Mouse (Mus musculus): Measurements from ENCODE around the gene Foxo4. TPM values are rescaled to one million over a fixed set of nuclear protein-coding genes. Genes with fewer than 3 reads are reported as not detected.

Foxo4 gene
- total and polyA plus RNA-seq, 3 experiments = 13.8 to 18.5 TPM; not detected in 1

DNA sequence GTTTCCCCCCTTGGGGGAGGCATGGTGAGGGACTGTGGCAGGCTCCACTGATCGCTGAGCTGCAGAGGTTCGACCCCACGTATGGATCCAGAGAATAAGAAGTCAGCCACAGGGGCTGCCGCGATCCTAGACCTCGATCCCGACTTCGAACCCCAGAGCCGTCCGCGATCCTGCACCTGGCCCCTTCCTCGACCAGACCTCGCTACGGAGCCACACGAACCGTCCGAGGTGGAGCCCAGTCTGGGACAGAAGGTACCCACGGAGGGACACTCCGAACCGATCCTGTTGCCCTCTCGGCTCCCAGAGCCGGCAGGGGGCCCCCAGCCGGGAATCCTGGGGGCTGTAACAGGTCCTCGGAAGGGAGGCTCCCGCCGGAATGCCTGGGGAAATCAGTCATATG, 412 bp downstream of the Foxo4 start:
- Histone ChIP-seq H3K4me3 (ENCODE audit: control insufficient read depth in 1 of 2, insufficient read depth in 1 of 2, low read depth in 2 of 2, low read length in 2 of 2) (peak overlapping the region; percentile 91 to 94), H3K79me2 (ENCODE audit: control insufficient read depth, insufficient read depth, low read length, poor library complexity) (no peaks in the 10 kb centered on the region; the same call in none of the 2 replicates), H3K27me3 (ENCODE audit: control insufficient read depth in 1 of 2, insufficient read depth in 2 of 2, low read length in 2 of 2) (no peaks in the 10 kb centered on the region), H3K36me3 (ENCODE audit: control insufficient read depth in 1 of 2, insufficient read depth in 2 of 2, low read length in 2 of 2) (no peaks in the 10 kb centered on the region; a peak in 1 of 4 replicates), H3K9ac (ENCODE audit: control insufficient read depth, low read depth, low read length, poor library complexity, severe bottlenecking) (peak overlapping the region; percentile 79), H3K4me1 (ENCODE audit: control insufficient read depth in 1 of 2, insufficient read depth in 2 of 2, low read length in 2 of 2) (peaks cover 0 to 9% of the 10 kb centered on the region in 2 experiments; a peak in 1 of 4 replicates), H3K27ac (ENCODE audit: control insufficient read depth, low read depth, low read length) (peak overlapping the region; percentile 75), H3K9me3 (replicated peaks; ENCODE audit: insufficient read depth, low read length) (no peaks in the 10 kb centered on the region)
- TF ChIP-seq NELFE (IDR thresholded peaks at IDR 0.05; ENCODE audit: low read depth, low read length) = no peak
- no peak for TF ChIP-seq USF2 (IDR thresholded peaks at IDR 0.05; ENCODE audit: borderline replicate concordance in 1 of 2, insufficient read depth in 1 of 2, low read depth in 1 of 2, low read length in 2 of 2)
- no peak for TF ChIP-seq RCOR1 (IDR thresholded peaks at IDR 0.05; ENCODE audit: low read depth, low read length)
- TF ChIP-seq SIN3A (IDR thresholded peaks at IDR 0.05; ENCODE audit: low read length) = no peak
- TF ChIP-seq NRF1 (IDR thresholded peaks at IDR 0.05; ENCODE audit: insufficient read depth, low read depth, low read length, poor library complexity, severe bottlenecking) = no peak
- no peak for TF ChIP-seq USF1 (IDR thresholded peaks at IDR 0.05; ENCODE audit: low read depth, low read length)
- no peak for TF ChIP-seq MAZ (IDR thresholded peaks at IDR 0.05; ENCODE audit: low read depth, low read length)
- TF ChIP-seq CHD2 (IDR thresholded peaks at IDR 0.05; ENCODE audit: low read length) = no peak
- no peak for TF ChIP-seq ELF1 (IDR thresholded peaks at IDR 0.05; ENCODE audit: low read depth, low read length)
- no peak for TF ChIP-seq RAD21 (IDR thresholded peaks at IDR 0.05; ENCODE audit: low read depth, low read length)
- TF ChIP-seq ETS1 (IDR thresholded peaks at IDR 0.05; ENCODE audit: low read depth, low read length) = no peak
- no peak for TF ChIP-seq UBTF (IDR thresholded peaks at IDR 0.05; ENCODE audit: borderline replicate concordance, insufficient read depth, low read depth, low read length)
- no peak for TF ChIP-seq TCF12 (IDR thresholded peaks at IDR 0.05; ENCODE audit: low read depth, low read length)
- no peak for TF ChIP-seq POLR2AphosphoS2 (IDR thresholded peaks at IDR 0.05; ENCODE audit: low read length)
- TF ChIP-seq ZKSCAN1 (IDR thresholded peaks at IDR 0.05; ENCODE audit: low read depth, low read length) = no peak
- TF ChIP-seq E2F4 (IDR thresholded peaks at IDR 0.05; ENCODE audit: borderline replicate concordance, low read depth, low read length) = no peak
- no peak for TF ChIP-seq MAFK (IDR thresholded peaks at IDR 0.05; ENCODE audit: borderline replicate concordance, low read depth, low read length)
- no peak for TF ChIP-seq TBP (IDR thresholded peaks at IDR 0.05; ENCODE audit: low read depth, low read length)
- DNase-seq (ENCODE audit: low read depth, low spot score) = no peak

DNA sequence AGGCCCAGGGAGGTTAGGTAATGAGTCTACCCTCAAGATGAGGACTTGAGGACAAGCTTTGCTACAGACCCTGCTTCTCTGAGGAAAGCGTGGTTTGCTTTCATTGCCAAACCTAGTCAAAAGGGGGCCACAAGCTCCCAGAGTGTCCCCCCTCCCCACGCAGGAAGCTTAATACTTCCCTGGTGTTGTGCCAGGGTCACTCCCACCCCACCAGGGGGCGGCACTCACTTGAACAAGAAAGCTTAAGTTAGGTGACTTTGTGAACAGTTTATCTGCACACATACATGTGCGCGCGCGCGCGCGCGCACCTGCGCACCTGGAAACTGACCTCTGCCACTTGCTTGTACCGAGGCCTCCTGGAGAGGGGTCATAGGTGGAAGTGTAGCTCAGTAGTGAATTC, 2.3 kb downstream of the Foxo4 start:
- DNase-seq (ENCODE audit: low read depth, low spot score) = no peak
- no peaks in the 10 kb centered on the region for H3K27me3 ChIP-seq (ENCODE audit: control insufficient read depth in 1 of 2, insufficient read depth in 2 of 2, low read length in 2 of 2)
- no peaks in the 10 kb centered on the region; the same call in none of the 2 replicates for H3K79me2 ChIP-seq (ENCODE audit: control insufficient read depth, insufficient read depth, low read length, poor library complexity)
- no peak overlapping the region for H3K4me3 ChIP-seq (ENCODE audit: control insufficient read depth in 1 of 2, insufficient read depth in 1 of 2, low read depth in 2 of 2, low read length in 2 of 2)
- no peak overlapping the region for H3K9ac ChIP-seq (ENCODE audit: control insufficient read depth, low read depth, low read length, poor library complexity, severe bottlenecking)
- TF ChIP-seq ELF1 (IDR thresholded peaks at IDR 0.05; ENCODE audit: low read depth, low read length) = no peak
- TF ChIP-seq CTCF (IDR thresholded peaks at IDR 0.05 in 2 of 3, conservative IDR thresholded peaks at IDR 0.05 in 1 of 3; ENCODE audit: control insufficient read depth in 1 of 3, insufficient read depth in 1 of 3, low read depth in 2 of 3, low read length in 3 of 3, poor library complexity in 1 of 3, severe bottlenecking in 1 of 3) = peak in 2 of 3 experiments; percentile 12 to 42; a peak in 3 of 6 replicates
- peaks cover 0 to 13% of the 10 kb centered on the region in 2 experiments; a peak in 2 of 4 replicates for H3K36me3 ChIP-seq (ENCODE audit: control insufficient read depth in 1 of 2, insufficient read depth in 2 of 2, low read length in 2 of 2)
- H3K27ac ChIP-seq (ENCODE audit: control insufficient read depth, low read depth, low read length) = no peak overlapping the region
- H3K4me1 ChIP-seq (ENCODE audit: control insufficient read depth in 1 of 2, insufficient read depth in 2 of 2, low read length in 2 of 2) = peaks cover 0 to 19% of the 10 kb centered on the region in 2 experiments; a peak in 2 of 4 replicates
- H3K9me3 ChIP-seq (replicated peaks; ENCODE audit: insufficient read depth, low read length) = no peaks in the 10 kb centered on the region
